Mouse (Mus musculus) midbrain, embryonic 16.5 days (tissue): ENCODE data around the gene Tigd3. TPM values are rescaled to one million over a fixed set of nuclear protein-coding genes. Genes with fewer than 3 reads are reported as not detected.

Source experiments
- ATAC-seq: fragments of 200-750 bp; cut with Nextera tagmentation; 2 replicates; pipeline ENCODE4 v1.8.0; 2017; ENCODE audit warnings: moderate TSS enrichment
- H3K27ac ChIP-seq: fragments of 300-500 bp; sonication (generic); 2 replicates; pipeline ENCODE4 v1.5.1; 2014; ENCODE audit warnings: mild to moderate bottlenecking, low read length, mixed read lengths
- H3K27me3 ChIP-seq: fragments of 300-500 bp; sonication (generic); 2 replicates; pipeline ENCODE4 v1.6.1; 2014; ENCODE audit warnings: low read depth, low read length, mixed read lengths; ENCODE audit not compliant: control insufficient read depth, insufficient read depth
- H3K36me3 ChIP-seq: fragments of 300-500 bp; sonication (generic); 2 replicates; pipeline ENCODE4 v1.6.1; 2014; ENCODE audit warnings: mild to moderate bottlenecking, low read length, moderate library complexity, mixed read lengths; ENCODE audit not compliant: control insufficient read depth, insufficient read depth
- H3K4me1 ChIP-seq: fragments of 300-500 bp; sonication (generic); 2 replicates; pipeline ENCODE4 v1.6.1; 2014; ENCODE audit warnings: mild to moderate bottlenecking, low read length, mixed read lengths; ENCODE audit not compliant: control insufficient read depth, insufficient read depth
- H3K4me2 ChIP-seq: fragments of 300-500 bp; sonication (generic); 2 replicates; pipeline ENCODE4 v1.6.1; 2014; ENCODE audit warnings: mild to moderate bottlenecking, low read length, mixed read lengths
- H3K4me3 ChIP-seq: fragments of 300-500 bp; sonication (generic); 2 replicates; pipeline ENCODE4 v1.5.1; 2014; ENCODE audit warnings: low read depth, mild to moderate bottlenecking, low read length, moderate library complexity, mixed read lengths
- H3K9ac ChIP-seq: fragments of 300-500 bp; sonication (generic); 2 replicates; pipeline ENCODE4 v1.6.1; 2014; ENCODE audit warnings: low read depth, low read length, mixed read lengths
- H3K9me3 ChIP-seq: fragments of 300-500 bp; sonication (generic); replicated peaks from 2 replicates; pipeline ENCODE4 v1.6.1; 2014; ENCODE audit warnings: mild to moderate bottlenecking, low read length, mixed read lengths; ENCODE audit not compliant: control insufficient read depth, poor library complexity, severe bottlenecking
- WGBS: fragments of 180-500 bp; shearing (Covaris S2); extraction: QIAGEN DNeasy Blood & Tissue Kit; methylation state at CpG from one replicate; pipeline ENCODE4 v1.1.7; 2014; 5-methylcytosine and 5-hydroxymethylcytosine counted together
- polyA plus RNA-seq: library from polyadenylated mRNA; unstranded; fragments of >200 nt; fragmentation: Nextera tagmentation; extraction: Ambion mirVana; gene quantifications from 2 replicates; pipeline ENCODE4 v1.2.1, GENCODE M21; 2015

The Tigd3 gene
- polyA plus RNA-seq, 1 experiment from 2014 or later = 13.4 TPM

- no peak within 1 kb of the TSS for H3K27ac ChIP-seq
- H3K9ac ChIP-seq = peak within 1 kb of the TSS; percentile 41; the same call in 1 of the 2 replicates
- peaks cover 12% of the 10 kb centered on the region for H3K4me1 ChIP-seq
- H3K4me3 ChIP-seq = no peak within 1 kb of the TSS
- no peaks in the 10 kb centered on the region for H3K27me3 ChIP-seq
- ATAC-seq = no peak
- no peaks in the 10 kb centered on the region for H3K36me3 ChIP-seq
- no peak within 1 kb of the TSS for H3K4me2 ChIP-seq
- no peaks in the 10 kb centered on the region for H3K9me3 ChIP-seq
- 49% methylated on average over 15 of the region's 15 CpGs for WGBS
These were observed 16.2 kb downstream of the Tigd3 start, which contains the start of gene Slc25a45 for GRCm38 (mm10) chr19:5877618-5878361. Gene Slc25a45 (plus strand): TSS chr19:5877808.

GRCm38 (mm10) chr19:5874969-5875480, 18.9 kb downstream of the Tigd3 start, which contains the start of gene Frmd8:
Gene Frmd8 (minus strand): TSS chr19:5875274.
- under 1% methylated on average over 37 of the region's 37 CpGs for WGBS
- Histone ChIP-seq H3K4me3 (peak within 1 kb of the TSS; percentile 76), H3K27me3 (no peaks in the 10 kb centered on the region), H3K4me1 (peaks cover 14% of the 10 kb centered on the region), H3K27ac (peak within 1 kb of the TSS; percentile 77), H3K9me3 (no peaks in the 10 kb centered on the region), H3K36me3 (no peaks in the 10 kb centered on the region), H3K4me2 (peak within 1 kb of the TSS; percentile 95), H3K9ac (peak within 1 kb of the TSS; percentile 88)
- peak; percentile 88 for ATAC-seq

- WGBS = 7% methylated on average over 13 of the region's 13 CpGs
- Histone ChIP-seq H3K27ac (no peak overlapping the region), H3K36me3 (no peaks in the 10 kb centered on the region), H3K4me1 (peaks cover 14% of the 10 kb centered on the region), H3K9ac (peak overlapping the region; percentile 88), H3K9me3 (no peaks in the 10 kb centered on the region), H3K27me3 (no peaks in the 10 kb centered on the region), H3K4me3 (peak overlapping the region; percentile 76), H3K4me2 (peak overlapping the region; percentile 95)
- ATAC-seq = peak; percentile 3; the same call in 1 of the 2 replicates
These were observed 19.5 kb downstream of the Tigd3 start for GRCm38 (mm10) chr19:5874391-5874968.

- H3K27ac ChIP-seq = no peak overlapping the region
- WGBS = 93% methylated on average over 19 of the region's 19 CpGs
- H3K9me3 ChIP-seq = no peaks in the 10 kb centered on the region
- H3K4me3 ChIP-seq = no peak overlapping the region
- peaks cover 14% of the 10 kb centered on the region for H3K4me1 ChIP-seq
- no peak for ATAC-seq
- 0 out of 2 replicates have a peak overlapping the region, but pooled peaks have one; percentile 4 for H3K9ac ChIP-seq
- 0 out of 2 replicates have a peak, but pooled peaks cover 2% of the 10 kb centered on the region for H3K36me3 ChIP-seq
- H3K4me2 ChIP-seq = no peak overlapping the region
- no peaks in the 10 kb centered on the region for H3K27me3 ChIP-seq
These were observed 20.9 kb downstream of the Tigd3 start for GRCm38 (mm10) chr19:5872931-5873556.

- Histone ChIP-seq H3K27me3 (no peaks in the 10 kb centered on the region), H3K9ac (no peak overlapping the region), H3K4me1 (peaks cover 14% of the 10 kb centered on the region), H3K9me3 (no peaks in the 10 kb centered on the region), H3K4me2 (no peak overlapping the region), H3K4me3 (no peak overlapping the region), H3K36me3 (0 out of 2 replicates have a peak, but pooled peaks cover 2% of the 10 kb centered on the region), H3K27ac (no peak overlapping the region)
- no peak for ATAC-seq
- 95% methylated on average over 4 of the region's 4 CpGs for WGBS
These were observed 21.4 kb downstream of the Tigd3 start for GRCm38 (mm10) chr19:5872528-5872927.

GRCm38 (mm10) chr19:5871683-5872082, 22.3 kb downstream of the Tigd3 start:
- Histone ChIP-seq H3K9me3 (no peaks in the 10 kb centered on the region), H3K36me3 (0 out of 2 replicates have a peak, but pooled peaks cover 2% of the 10 kb centered on the region), H3K27ac (no peak overlapping the region), H3K4me3 (no peak overlapping the region), H3K4me2 (no peak overlapping the region), H3K9ac (no peak overlapping the region), H3K4me1 (peaks cover 14% of the 10 kb centered on the region), H3K27me3 (no peaks in the 10 kb centered on the region)
- WGBS = 60% methylated on average over 6 of the region's 6 CpGs
- ATAC-seq = no peak

GRCm38 (mm10) chr19:5871273-5871672, 22.7 kb downstream of the Tigd3 start:
- no peak for ATAC-seq
- H3K4me2 ChIP-seq = no peak overlapping the region

GRCm38 (mm10) chr19:5868096-5868495, 25.9 kb downstream of the Tigd3 start:
- Histone ChIP-seq H3K27ac (no peak overlapping the region), H3K4me3 (no peak overlapping the region), H3K27me3 (no peaks in the 10 kb centered on the region), H3K36me3 (peaks cover 17% of the 10 kb centered on the region), H3K9ac (no peak overlapping the region), H3K9me3 (no peaks in the 10 kb centered on the region), H3K4me1 (0 out of 2 replicates have a peak, but pooled peaks cover 2% of the 10 kb centered on the region), H3K4me2 (no peak overlapping the region)
- no peak for ATAC-seq
- WGBS = 87% methylated on average over 6 of the region's 6 CpGs

More at GRCm38 (mm10) chr19:5871273-5871672, 22.7 kb downstream of the Tigd3 start:
- Histone ChIP-seq H3K9ac (0 out of 2 replicates have a peak overlapping the region, but pooled peaks have one; percentile 14), H3K27ac (no peak overlapping the region), H3K9me3 (no peaks in the 10 kb centered on the region), H3K27me3 (no peaks in the 10 kb centered on the region), H3K4me3 (no peak overlapping the region), H3K4me1 (peaks cover 14% of the 10 kb centered on the region), H3K36me3 (0 out of 2 replicates have a peak, but pooled peaks cover 2% of the 10 kb centered on the region)
- 9% methylated on average over 6 of the region's 7 CpGs for WGBS
